12 mouse cellular contexts compared by ENCODE assay signal in genomic region chr7:73579072-73579731, GRCm38 (mm10). TPM values are rescaled to one million over a fixed set of nuclear protein-coding genes. Genes with fewer than 3 reads are reported as not detected.
A peak's percentile ranks its signal among the peaks of the same experiment; 100 is the strongest.
DNase-seq lines count a peak whose midpoint lies in the region; ATAC-seq and TF ChIP-seq lines count a peak whose summit lies in the region.
"Had no signal": no experiment of that assay in that cellular context is flagged by ENCODE, and none has a peak within 500 bp of the region (broad histone marks: within the 10 kb centered on the region; RNA-seq: fewer than 3 reads in every experiment).

No protein-coding gene starts in this region.

- H3K4me3 ChIP-seq in forebrain, embryonic 14.5 days (ENCODE audit: low read depth, low read length) = no peak overlapping the region
- H3K4me3 ChIP-seq in forebrain, embryonic 13.5 days = no peak overlapping the region
- no peak overlapping the region for H3K4me3 ChIP-seq in lung, embryonic 14.5 days (ENCODE audit: low read depth, low read length)
- no peak overlapping the region for H3K4me3 ChIP-seq in heart, embryonic 14.5 days (ENCODE audit: control insufficient read depth in 1 of 2, insufficient read depth in 1 of 2, low read depth in 1 of 2, low read length in 2 of 2)
- H3K4me3 ChIP-seq in small intestine, adult 2 months (ENCODE audit: low read depth, low read length) = no peak overlapping the region
- H3K4me3 ChIP-seq: left cerebral cortex, adult 2 months; megakaryocyte, embryonic 14.5 days; neural tube, embryonic 15.5 days had no signal

- H3K27ac ChIP-seq in forebrain, embryonic 14.5 days (ENCODE audit: low read depth, low read length) = no peak overlapping the region
- no peak overlapping the region for H3K27ac ChIP-seq in forebrain, embryonic 13.5 days
- peak overlapping the region; percentile 52 for H3K27ac ChIP-seq in lung, embryonic 14.5 days (ENCODE audit: low read depth)
- peak overlapping the region; percentile 85 to 96 for H3K27ac ChIP-seq in heart, embryonic 14.5 days (replicated peaks in 1 of 2; ENCODE audit: control insufficient read depth in 1 of 2, insufficient read depth in 1 of 2, low read depth in 2 of 2, low read length in 2 of 2)
- H3K27ac ChIP-seq in small intestine, adult 2 months (ENCODE audit: insufficient read depth, low read depth, low read length) = peak overlapping the region; percentile 51
- H3K27ac ChIP-seq: left cerebral cortex, adult 2 months; neural tube, embryonic 15.5 days had no signal

- H3K4me1 ChIP-seq in forebrain, embryonic 14.5 days (ENCODE audit: control insufficient read depth, insufficient read depth, low read length) = peaks cover 11% of the 10 kb centered on the region
- H3K4me1 ChIP-seq in forebrain, embryonic 13.5 days = peaks cover 19% of the 10 kb centered on the region
- peaks cover 21% of the 10 kb centered on the region; the same call in 1 of the 2 replicates for H3K4me1 ChIP-seq in lung, embryonic 14.5 days (ENCODE audit: insufficient read depth)
- H3K4me1 ChIP-seq in heart, embryonic 14.5 days (ENCODE audit: control insufficient read depth in 2 of 2, insufficient read depth in 2 of 2, low read length in 2 of 2) = peaks cover 26 to 45% of the 10 kb centered on the region in 2 experiments
- peaks cover 14% of the 10 kb centered on the region for H3K4me1 ChIP-seq in small intestine, adult 2 months (ENCODE audit: control insufficient read depth, insufficient read depth, insufficient read length, low read length)

- WGBS in forebrain, embryonic 14.5 days = 83% methylated on average over 8 of the region's 8 CpGs
- 81% methylated on average over 8 of the region's 8 CpGs for WGBS in forebrain, embryonic 13.5 days
- 18% methylated on average over 8 of the region's 8 CpGs for WGBS in lung, embryonic 14.5 days
- WGBS in heart, embryonic 14.5 days = 43% methylated on average over 8 of the region's 8 CpGs
- 28% methylated on average over 8 of the region's 8 CpGs for WGBS in small intestine, adult 2 months

- no peak overlapping the region for H3K9ac ChIP-seq in forebrain, embryonic 14.5 days (ENCODE audit: low read length)
- no peak overlapping the region for H3K9ac ChIP-seq in forebrain, embryonic 13.5 days
- H3K9ac ChIP-seq in lung, embryonic 14.5 days = no peak overlapping the region
- peak overlapping the region; percentile 45; the same call in 1 of the 2 replicates for H3K9ac ChIP-seq in heart, embryonic 14.5 days (ENCODE audit: low read length)
- H3K9ac ChIP-seq: neural tube, embryonic 15.5 days had no signal

- H3K4me2 ChIP-seq in forebrain, embryonic 14.5 days (ENCODE audit: low read length) = no peak overlapping the region
- no peak overlapping the region for H3K4me2 ChIP-seq in forebrain, embryonic 13.5 days
- H3K4me2 ChIP-seq in lung, embryonic 14.5 days = peak overlapping the region; percentile 21; the same call in 1 of the 2 replicates
- H3K4me2 ChIP-seq in heart, embryonic 14.5 days (ENCODE audit: low read length) = peak overlapping the region; percentile 21; the same call in 1 of the 2 replicates
- H3K4me2 ChIP-seq: neural tube, embryonic 15.5 days had no signal

- no peak for TF ChIP-seq POLR2A in small intestine, adult 2 months (IDR thresholded peaks at IDR 0.05; ENCODE audit: low read depth, low read length)

- TF ChIP-seq CTCF in lung, embryonic 14.5 days (IDR thresholded peaks at IDR 0.05; ENCODE audit: low read depth) = no peak
- TF ChIP-seq CTCF in small intestine, adult 2 months (IDR thresholded peaks at IDR 0.05; ENCODE audit: extremely low read depth, insufficient read length, insufficient replicate concordance, low read depth, low read length) = no peak

- no peaks in the 10 kb centered on the region for H3K9me3 ChIP-seq in forebrain, embryonic 14.5 days (replicated peaks; ENCODE audit: control insufficient read depth, low read length)
- H3K9me3 ChIP-seq in forebrain, embryonic 13.5 days (replicated peaks) = no peaks in the 10 kb centered on the region
- H3K9me3 ChIP-seq in lung, embryonic 14.5 days (ENCODE audit: low read depth, low read length) = no peaks in the 10 kb centered on the region
- H3K9me3 ChIP-seq in heart, embryonic 14.5 days (ENCODE audit: control insufficient read depth, low read length) = no peaks in the 10 kb centered on the region
- H3K9me3 ChIP-seq: megakaryocyte, embryonic 14.5 days; neural tube, embryonic 15.5 days had no signal

- no peaks in the 10 kb centered on the region for H3K36me3 ChIP-seq in forebrain, embryonic 14.5 days (ENCODE audit: control insufficient read depth, insufficient read depth, low read length)
- no peaks in the 10 kb centered on the region for H3K36me3 ChIP-seq in forebrain, embryonic 13.5 days (ENCODE audit: poor library complexity, severe bottlenecking)
- no peaks in the 10 kb centered on the region for H3K36me3 ChIP-seq in lung, embryonic 14.5 days (ENCODE audit: insufficient read depth)
- no peaks in the 10 kb centered on the region for H3K36me3 ChIP-seq in heart, embryonic 14.5 days (ENCODE audit: control insufficient read depth, insufficient read depth, low read length)
- H3K36me3 ChIP-seq in small intestine, adult 2 months (ENCODE audit: control insufficient read depth, insufficient read depth, low read length) = no peaks in the 10 kb centered on the region
- H3K36me3 ChIP-seq: neural tube, embryonic 15.5 days had no signal

- no peak for ATAC-seq in forebrain, embryonic 14.5 days
- ATAC-seq in forebrain, embryonic 13.5 days = no peak
- ATAC-seq in lung, embryonic 14.5 days (ENCODE audit: insufficient read depth) = peak; percentile 64
- ATAC-seq in heart, embryonic 14.5 days (ENCODE audit: insufficient number of reproducible peaks, insufficient read depth, low FRiP score, low read depth) = peak; percentile 31; the same call in 1 of the 2 replicates

- DNase-seq in forebrain, embryonic 14.5 days (ENCODE audit: low spot score) = peak; percentile 42
- peak; percentile 74 for DNase-seq in lung, embryonic 14.5 days
- DNase-seq in lung, postnatal 14 days = no peak
- no peak for DNase-seq in right cerebral cortex, postnatal 14 days
- DNase-seq in adrenal gland, postnatal 14 days = no peak
- DNase-seq: cerebellum, adult 9-11 months had no signal

- no peaks in the 10 kb centered on the region for H3K27me3 ChIP-seq in forebrain, embryonic 14.5 days (replicated peaks; ENCODE audit: control insufficient read depth, insufficient read depth, low read length)
- no peaks in the 10 kb centered on the region for H3K27me3 ChIP-seq in forebrain, embryonic 13.5 days
- no peaks in the 10 kb centered on the region for H3K27me3 ChIP-seq in lung, embryonic 14.5 days (ENCODE audit: insufficient read depth, low read length)
- H3K27me3 ChIP-seq in heart, embryonic 14.5 days (ENCODE audit: control insufficient read depth, insufficient read depth, low read length) = no peaks in the 10 kb centered on the region
- H3K27me3 ChIP-seq in small intestine, adult 2 months (ENCODE audit: control insufficient read depth, insufficient read depth, low read length) = no peaks in the 10 kb centered on the region
- H3K27me3 ChIP-seq: neural tube, embryonic 15.5 days had no signal

RNA-seq across cellular contexts. Expression of gene Chd2, which starts 37.6 kb away (rescaled TPM):
- polyA plus RNA-seq in forebrain, embryonic 14.5 days (2014; fragmentation: Nextera tagmentation; extraction: Ambion mirVana) = 40.2 and 43.4 TPM in 2 replicates
- polyA plus RNA-seq in forebrain, embryonic 13.5 days (2015; fragmentation: Nextera tagmentation; extraction: Ambion mirVana) = 62.8 TPM in 2 replicates
- polyA plus RNA-seq in lung, embryonic 14.5 days (2014; fragmentation: Nextera tagmentation; extraction: Ambion mirVana) = 58.7 and 62.1 TPM in 2 replicates
- polyA plus RNA-seq in heart, embryonic 14.5 days (2014; fragmentation: Nextera tagmentation; extraction: Ambion mirVana) = 46.9 and 53.0 TPM in 2 replicates
- polyA plus RNA-seq in small intestine, adult 2 months (2012; rRNA removed) = 12.3 and 28.0 TPM in 2 replicates
- total RNA-seq in adrenal gland, postnatal 14 days (2021) = 45.1 and 52.8 TPM in 2 replicates

Comparison
In these comparisons a context has a peak if more than half of its experiments do, and no peak if none do; other contexts are left out.
1. DNase-seq: peak in forebrain, embryonic 14.5 days (single experiment) and lung, embryonic 14.5 days (single experiment); none in lung, postnatal 14 days (single experiment), right cerebral cortex, postnatal 14 days (single experiment) and adrenal gland, postnatal 14 days (single experiment).
2. ATAC-seq: peak in lung, embryonic 14.5 days (single experiment) and heart, embryonic 14.5 days (single experiment); none in forebrain, embryonic 14.5 days (single experiment) and forebrain, embryonic 13.5 days (single experiment).
3. H3K27ac ChIP-seq: peak in lung, embryonic 14.5 days (single experiment), heart, embryonic 14.5 days (2 of 2) and small intestine, adult 2 months (single experiment); none in forebrain, embryonic 14.5 days (single experiment) and forebrain, embryonic 13.5 days (single experiment).
4. H3K4me2 ChIP-seq: peak in lung, embryonic 14.5 days (single experiment) and heart, embryonic 14.5 days (single experiment); none in forebrain, embryonic 14.5 days (single experiment) and forebrain, embryonic 13.5 days (single experiment).